Mouse (Mus musculus) embryonic facial prominence, embryonic 14.5 days (tissue): Measurements from ENCODE around the gene Erf. TPM values are rescaled to one million over a fixed set of nuclear protein-coding genes. Genes with fewer than 3 reads are reported as not detected.

Source experiments
- ATAC-seq: fragments of 200-750 bp; cut with Nextera tagmentation; 2 replicates; pipeline ENCODE4 v1.8.0; 2017; ENCODE audit warnings: low read depth, moderate number of reproducible peaks, moderate TSS enrichment
- DNase-seq: peaks from one replicate; pipeline ENCODE4 v3.0.0-alpha.2; 2015; ENCODE audit warnings: low spot score
- H3K27ac ChIP-seq: fragments of 300-500 bp; sonication (generic); replicated peaks from 2 replicates; pipeline ENCODE4 v1.5.1; 2014; ENCODE audit warnings: low read depth, mild to moderate bottlenecking, low read length, moderate library complexity
- H3K27me3 ChIP-seq: fragments of 300-500 bp; sonication (generic); replicated peaks from 2 replicates; pipeline ENCODE4 v1.6.1; 2014; ENCODE audit warnings: low read length; ENCODE audit not compliant: control insufficient read depth, insufficient read depth
- H3K36me3 ChIP-seq: fragments of 300-500 bp; sonication (generic); 2 replicates; pipeline ENCODE4 v1.6.1; 2014; ENCODE audit warnings: low read length, mixed read lengths; ENCODE audit not compliant: control insufficient read depth, insufficient read depth
- H3K4me1 ChIP-seq: fragments of 300-500 bp; sonication (generic); 2 replicates; pipeline ENCODE4 v1.6.1; 2014; ENCODE audit warnings: antibody characterized with exemption, low read length; ENCODE audit not compliant: control insufficient read depth, insufficient read depth
- H3K4me2 ChIP-seq: fragments of 300-500 bp; sonication (generic); 2 replicates; pipeline ENCODE4 v1.6.1; 2014; ENCODE audit warnings: low read depth, mild to moderate bottlenecking, low read length, moderate library complexity, mixed read lengths
- H3K4me3 ChIP-seq: fragments of 300-500 bp; sonication (generic); 2 replicates; pipeline ENCODE4 v1.5.1; 2014; ENCODE audit warnings: low read depth, mild to moderate bottlenecking, low read length
- H3K9ac ChIP-seq: fragments of 300-500 bp; sonication (generic); 2 replicates; pipeline ENCODE4 v1.6.1; 2014; ENCODE audit warnings: low read depth, mild to moderate bottlenecking, low read length, moderate library complexity, mixed read lengths
- H3K9me3 ChIP-seq: fragments of 300-500 bp; sonication (generic); 2 replicates; pipeline ENCODE4 v1.6.1; 2016; ENCODE audit warnings: low read length; ENCODE audit not compliant: control insufficient read depth
- WGBS: fragments of 180-500 bp; shearing (Covaris S2); extraction: QIAGEN DNeasy Blood & Tissue Kit; methylation state at CpG from one replicate; pipeline ENCODE4 v1.1.7; 2014; 5-methylcytosine and 5-hydroxymethylcytosine counted together
- polyA plus RNA-seq: library from polyadenylated mRNA; unstranded; fragments of >200 nt; fragmentation: Nextera tagmentation; extraction: Ambion mirVana; gene quantifications from 2 replicates; pipeline ENCODE4 v1.2.1, GENCODE M21; 2014

Gene Erf
- polyA plus RNA-seq, 1 experiment from 2014 or later = 26.0 TPM

DNA sequence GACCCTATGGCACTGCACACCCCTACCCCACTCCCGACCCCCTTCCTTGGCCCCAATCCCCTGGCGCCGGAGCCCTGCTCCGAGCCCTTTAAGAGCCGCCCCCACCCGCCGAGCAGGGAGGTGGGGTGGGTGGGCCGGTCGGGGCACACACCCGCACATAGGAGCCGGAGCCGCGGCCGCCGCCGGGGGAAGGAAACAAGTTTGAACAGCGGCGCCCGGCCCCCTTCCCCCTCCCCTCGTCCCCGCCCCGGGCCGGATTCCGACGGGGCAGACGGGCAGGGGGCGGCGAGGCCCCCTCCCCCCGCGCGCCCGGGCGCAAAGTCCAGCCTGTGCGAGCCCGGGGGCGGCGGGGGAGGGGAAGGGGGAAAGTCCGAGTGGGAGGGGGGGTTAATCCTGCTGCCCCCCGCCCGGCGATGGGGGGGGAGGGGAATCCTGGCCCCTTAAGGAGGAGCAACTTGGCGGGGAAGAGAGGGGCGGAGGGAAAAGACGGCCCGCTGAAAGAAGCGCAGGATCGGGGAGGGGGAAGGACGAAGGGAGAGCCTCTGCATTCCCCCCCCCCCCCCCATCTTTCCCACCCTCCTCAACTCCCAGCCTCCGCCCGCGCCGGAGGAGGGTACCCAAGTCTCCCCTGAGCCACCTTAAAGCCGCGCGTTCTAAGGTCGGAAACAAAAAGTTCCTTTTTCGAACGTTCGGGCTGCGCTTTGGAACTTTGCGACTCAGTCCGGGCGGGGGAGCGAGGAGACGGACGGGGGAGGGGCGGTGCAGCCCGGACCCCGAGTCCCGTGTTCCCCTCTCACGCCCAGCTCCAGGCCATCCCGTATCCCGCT, 1.0 kb downstream of the Erf start:
- peak overlapping the region; percentile 99 for H3K27ac ChIP-seq
- H3K9ac ChIP-seq = peak overlapping the region; percentile 97
- peak overlapping the region; percentile 93 for H3K4me3 ChIP-seq
- peaks cover 25% of the 10 kb centered on the region for H3K4me1 ChIP-seq
- 1% methylated on average over 35 of the region's 73 CpGs for WGBS
- H3K27me3 ChIP-seq = no peaks in the 10 kb centered on the region
- peak overlapping the region; percentile 66 for H3K4me2 ChIP-seq
- peaks cover 20% of the 10 kb centered on the region for H3K36me3 ChIP-seq
- no peaks in the 10 kb centered on the region for H3K9me3 ChIP-seq
- peak; percentile 94 for DNase-seq
- peak; percentile 67 for ATAC-seq

DNA sequence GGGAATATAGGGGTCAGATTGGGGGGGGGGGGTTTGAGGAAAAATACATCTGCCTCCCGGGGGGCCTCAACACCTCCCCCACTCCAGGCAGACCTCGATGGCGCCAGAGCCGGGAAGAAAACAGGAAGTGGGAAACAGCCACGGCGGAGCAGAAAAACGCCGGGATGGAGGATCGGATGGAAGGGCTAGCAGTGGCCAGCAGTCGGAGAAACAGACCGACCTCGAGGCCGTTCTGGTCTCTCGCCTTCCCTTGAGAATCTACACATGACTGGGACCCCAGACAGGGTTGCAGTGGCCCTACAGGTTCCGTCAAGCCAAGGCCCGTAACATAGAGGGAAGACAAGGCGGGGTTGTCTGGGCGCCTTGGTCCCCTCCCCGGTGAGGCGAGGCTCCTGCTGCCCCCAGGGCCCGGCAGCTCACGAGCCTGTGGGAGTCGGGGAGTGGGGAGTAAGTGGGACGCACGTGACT, 1.7 kb downstream of the Erf start:
- peak overlapping the region; percentile 99 for H3K27ac ChIP-seq
- peak overlapping the region; percentile 93 for H3K4me3 ChIP-seq
- DNase-seq (no peak), ATAC-seq (peak; percentile 13)
- peak overlapping the region; percentile 97 for H3K9ac ChIP-seq
- H3K27me3 ChIP-seq = no peaks in the 10 kb centered on the region
- no peaks in the 10 kb centered on the region for H3K9me3 ChIP-seq
- peak overlapping the region; percentile 66 for H3K4me2 ChIP-seq
- H3K36me3 ChIP-seq = peaks cover 26% of the 10 kb centered on the region
- peaks cover 25% of the 10 kb centered on the region for H3K4me1 ChIP-seq
- WGBS = under 1% methylated on average over 19 of the region's 25 CpGs

DNA sequence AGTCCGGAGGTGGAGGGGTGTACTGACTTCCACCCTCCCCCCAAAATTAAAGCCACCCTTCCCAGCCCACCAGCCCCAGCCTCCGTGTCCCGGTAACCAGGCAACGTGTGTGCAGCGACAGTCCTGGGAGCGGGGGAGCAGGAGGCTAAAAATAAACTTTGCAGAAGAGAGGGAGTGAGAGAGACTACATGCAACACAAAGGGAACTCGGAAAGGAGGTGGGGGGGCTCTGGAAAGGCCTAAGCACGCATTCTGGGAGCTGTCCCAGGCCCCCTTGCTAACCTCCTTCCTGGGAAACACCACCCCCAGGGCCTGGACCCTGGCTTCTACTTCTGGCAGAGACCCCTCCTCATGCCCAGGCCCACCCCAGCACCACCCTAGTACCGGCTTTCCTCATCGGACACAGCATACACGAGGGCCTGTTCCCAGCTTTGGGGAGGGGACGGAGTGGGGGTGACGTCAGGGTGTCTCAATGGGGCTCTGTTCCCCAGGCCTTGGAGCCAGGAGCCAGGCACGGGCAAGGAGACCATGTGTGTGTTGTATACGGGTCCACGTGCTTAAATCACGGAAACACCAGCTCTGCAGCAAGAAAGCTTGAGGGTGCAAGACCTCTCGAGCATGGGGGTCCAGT, 2.4 kb downstream of the Erf start:
- WGBS = 2% methylated on average over 18 of the region's 18 CpGs
- Histone ChIP-seq H3K9me3 (no peaks in the 10 kb centered on the region), H3K27ac (peak overlapping the region; percentile 99), H3K9ac (peak overlapping the region; percentile 97), H3K4me3 (peak overlapping the region; percentile 93), H3K4me1 (peaks cover 25% of the 10 kb centered on the region), H3K4me2 (peak overlapping the region; percentile 66), H3K27me3 (no peaks in the 10 kb centered on the region), H3K36me3 (peaks cover 34% of the 10 kb centered on the region)
- peak; percentile 20; the same call in 1 of the 2 replicates for ATAC-seq
- DNase-seq = peak; percentile 67

DNA sequence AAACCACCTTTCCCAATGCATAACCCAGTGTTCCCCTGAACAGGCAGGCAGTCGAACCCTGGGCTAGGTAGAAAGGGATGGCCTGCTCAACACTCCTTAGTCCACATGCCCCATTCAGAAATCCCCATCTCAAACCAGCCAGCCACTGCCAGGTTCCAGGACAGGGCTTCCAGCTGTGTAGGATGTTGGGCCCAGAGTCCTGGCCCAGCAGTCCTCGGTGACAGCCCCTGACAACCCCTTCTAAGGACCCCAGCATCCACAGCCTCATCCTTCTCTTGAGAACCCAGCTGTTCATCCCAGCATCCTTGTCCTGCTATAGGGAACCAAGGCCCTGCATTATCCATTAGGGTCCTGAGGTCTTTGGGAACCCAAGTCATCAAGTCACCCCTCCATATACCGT, 3.1 kb downstream of the Erf start:
- H3K4me2 ChIP-seq = peak overlapping the region; percentile 66
- peak overlapping the region; percentile 93 for H3K4me3 ChIP-seq
- DNase-seq (no peak), ATAC-seq (no peak)
- no peaks in the 10 kb centered on the region for H3K27me3 ChIP-seq
- H3K27ac ChIP-seq = peak overlapping the region; percentile 99
- 8% methylated on average over 3 of the region's 3 CpGs for WGBS
- peaks cover 25% of the 10 kb centered on the region for H3K4me1 ChIP-seq
- peak overlapping the region; percentile 97 for H3K9ac ChIP-seq
- H3K36me3 ChIP-seq = peaks cover 40% of the 10 kb centered on the region
- H3K9me3 ChIP-seq = no peaks in the 10 kb centered on the region

DNA sequence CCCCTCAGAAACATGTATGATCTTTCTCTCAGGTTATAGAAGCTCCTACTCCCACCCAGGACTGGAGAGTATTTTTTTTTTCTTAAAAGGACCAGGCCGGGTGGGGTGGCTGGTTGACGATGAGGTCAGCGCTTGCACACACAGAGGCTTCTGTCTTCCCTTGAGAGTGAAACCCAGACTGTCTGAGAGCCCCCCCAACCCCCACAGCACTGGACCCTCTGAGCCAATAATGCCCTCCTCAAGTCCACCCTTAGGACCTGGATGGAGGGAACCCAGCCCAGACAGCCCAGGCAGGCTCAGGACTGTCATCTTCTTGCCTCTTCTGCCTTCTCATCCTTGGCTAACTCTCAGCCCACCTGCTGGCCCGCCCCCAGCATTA, 3.8 kb downstream of the Erf start:
- ATAC-seq (no peak), DNase-seq (peak; percentile 35)
- H3K27me3 ChIP-seq = no peaks in the 10 kb centered on the region
- H3K36me3 ChIP-seq = peaks cover 48% of the 10 kb centered on the region
- no peaks in the 10 kb centered on the region for H3K9me3 ChIP-seq
- peak overlapping the region; percentile 97 for H3K9ac ChIP-seq
- H3K4me1 ChIP-seq = peaks cover 25% of the 10 kb centered on the region
- WGBS = 31% methylated on average over 4 of the region's 4 CpGs
- peak overlapping the region; percentile 93 for H3K4me3 ChIP-seq
- H3K4me2 ChIP-seq = peak overlapping the region; percentile 66
- H3K27ac ChIP-seq = peak overlapping the region; percentile 99

DNA sequence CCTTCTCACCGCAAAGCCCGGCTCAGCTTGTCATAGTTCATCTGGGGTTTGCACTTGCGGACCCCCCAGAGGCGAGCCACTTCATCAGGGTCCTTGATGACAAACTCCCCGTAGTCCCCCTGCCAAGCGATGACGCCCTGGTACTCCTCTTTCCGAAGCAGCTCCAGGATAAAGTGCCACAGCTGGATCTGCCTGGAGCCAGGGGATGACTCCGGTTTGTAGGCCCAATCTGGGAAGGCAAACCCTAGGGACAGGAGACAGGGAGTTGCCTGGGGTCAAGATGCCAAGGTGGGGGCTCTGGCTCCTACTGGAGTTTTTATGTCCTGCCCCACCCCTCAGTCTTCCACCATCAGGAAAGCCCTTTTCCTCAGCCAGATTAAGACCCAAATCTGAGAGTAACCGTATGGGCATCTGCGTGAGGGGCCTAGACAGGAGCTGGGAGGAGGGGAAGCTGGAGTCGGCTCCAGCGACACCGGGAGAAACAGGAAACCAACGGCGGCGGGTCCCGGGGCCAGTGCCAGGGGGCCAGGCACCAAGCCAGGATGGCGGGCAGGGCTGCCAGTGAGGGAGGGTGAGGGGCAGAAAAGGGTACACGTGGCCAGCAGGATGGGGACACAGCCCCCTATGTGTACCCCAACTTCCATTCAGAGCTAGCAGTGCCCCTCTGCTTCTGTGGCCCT, 4.3 kb downstream of the Erf start:
- Histone ChIP-seq H3K4me2 (peak overlapping the region; percentile 66), H3K9ac (peak overlapping the region; percentile 97), H3K9me3 (no peaks in the 10 kb centered on the region), H3K27ac (peak overlapping the region; percentile 99), H3K27me3 (no peaks in the 10 kb centered on the region), H3K4me1 (peaks cover 21% of the 10 kb centered on the region), H3K36me3 (peaks cover 53% of the 10 kb centered on the region), H3K4me3 (peak overlapping the region; percentile 93)
- no peak for ATAC-seq
- peak; percentile 54 for DNase-seq
- WGBS = 38% methylated on average over 19 of the region's 20 CpGs

DNA sequence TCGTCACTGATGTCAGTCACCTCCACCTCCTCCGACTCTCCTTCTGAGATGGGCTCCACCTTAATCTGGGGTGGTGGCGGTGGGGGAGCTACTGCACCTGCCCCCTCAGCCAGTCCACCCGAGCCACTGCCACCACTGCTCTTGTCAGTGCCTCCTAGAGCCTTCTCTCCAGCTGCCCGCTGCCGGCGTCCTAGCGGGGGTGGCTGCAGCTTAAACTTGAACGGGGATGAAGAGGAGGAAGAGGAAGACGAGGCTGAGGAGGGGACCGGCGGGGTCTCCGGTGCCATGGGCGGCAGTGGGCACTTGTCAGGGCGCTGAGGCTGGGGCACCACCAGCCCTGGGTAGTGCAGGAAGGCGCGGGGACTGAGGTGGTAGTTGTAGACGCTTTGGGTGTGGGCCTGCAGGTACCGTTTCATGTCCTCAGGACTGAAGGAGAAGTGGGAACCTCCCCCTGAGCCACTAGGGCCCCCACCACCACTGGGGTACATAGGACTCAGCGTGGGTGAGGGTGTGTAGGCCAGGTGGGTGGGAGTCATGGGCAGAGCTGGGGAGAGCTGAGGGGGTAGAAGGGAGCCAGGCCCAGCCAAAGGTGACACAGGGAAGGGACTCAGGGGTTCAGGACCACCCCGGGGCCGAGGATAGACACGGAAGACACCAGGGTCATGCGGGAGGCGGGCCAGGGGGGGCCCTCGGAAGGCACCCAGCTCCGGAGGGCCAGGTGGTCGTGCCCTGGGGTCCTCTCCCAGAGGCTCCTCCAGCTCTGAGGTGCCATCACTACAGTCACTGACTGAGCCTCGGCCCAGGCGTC, 5.8 kb downstream of the Erf start:
- Histone ChIP-seq H3K4me3 (no peak overlapping the region), H3K4me1 (peaks cover 20% of the 10 kb centered on the region), H3K9ac (no peak overlapping the region), H3K4me2 (no peak overlapping the region), H3K36me3 (peaks cover 56% of the 10 kb centered on the region), H3K9me3 (no peaks in the 10 kb centered on the region), H3K27me3 (no peaks in the 10 kb centered on the region), H3K27ac (0 out of 2 replicates have a peak overlapping the region, but pooled peaks have one; percentile 21)
- WGBS = 83% methylated on average over 30 of the region's 30 CpGs
- ATAC-seq = no peak
- DNase-seq = no peak

DNA sequence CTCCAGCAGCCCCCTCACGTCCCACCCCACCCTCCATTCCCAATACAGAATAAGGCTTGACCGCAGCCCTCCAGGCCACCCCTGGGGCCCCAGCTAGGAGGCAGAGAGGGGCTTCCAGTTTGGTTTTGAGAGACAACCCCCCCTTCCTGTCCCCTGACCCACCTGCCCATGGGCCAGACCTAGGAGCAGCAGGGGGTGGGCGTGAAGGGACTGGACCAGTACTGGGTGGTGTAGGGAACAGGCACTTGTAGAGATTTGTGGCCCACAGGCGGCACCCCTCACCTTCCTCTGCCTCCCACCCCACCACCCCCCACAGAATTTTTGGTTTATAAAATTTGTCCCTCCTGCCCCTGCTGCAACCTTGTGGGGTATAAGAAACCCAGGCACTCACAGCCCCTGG, 7.2 kb downstream of the Erf start:
- Histone ChIP-seq H3K9ac (no peak overlapping the region), H3K27ac (no peak overlapping the region), H3K4me1 (peaks cover 20% of the 10 kb centered on the region), H3K9me3 (no peaks in the 10 kb centered on the region), H3K36me3 (peaks cover 56% of the 10 kb centered on the region), H3K27me3 (no peaks in the 10 kb centered on the region), H3K4me3 (no peak overlapping the region), H3K4me2 (no peak overlapping the region)
- ATAC-seq (no peak), DNase-seq (no peak)
- whole genome bisulfite sequencing = 92% methylated on average over 4 of the region's 4 CpGs
